Mouse (Mus musculus) cortical plate, adult 2 months (tissue): ENCODE results near the gene Serpinb7.

Source experiments
- CTCF ChIP-seq: fragments of 200-500 bp; IDR thresholded peaks from 2 replicates; pipeline ENCODE4 v1.5.1; 2011; ENCODE audit warnings: mild to moderate bottlenecking, control low read depth, low read length; ENCODE audit not compliant: insufficient read depth; ENCODE audit errors: extremely low read depth
- POLR2A ChIP-seq: fragments of 200-500 bp; IDR thresholded peaks from 2 replicates; pipeline ENCODE4 v1.6.1; 2011; ENCODE audit warnings: mild to moderate bottlenecking, low read length, control low read depth; ENCODE audit not compliant: insufficient read depth; ENCODE audit errors: extremely low read depth

GRCm38 (mm10) chr1:107389753-107390152 is 9.7 kb upstream of the Serpinb7 start:
- TF ChIP-seq CTCF (no peak), POLR2A (no peak)
